Mouse (Mus musculus) MEL (cell line): Measurements from ENCODE around the gene Map7.

Experiments
- CTCF ChIP-seq, 3 experiments: IDR thresholded peaks in 2 of 3; conservative IDR thresholded peaks in 1 of 3; 2 replicates each; pipeline ENCODE4 v1.5.1; 2011 to 2012; ENCODE audit warnings: low read length in 3 of 3, low read depth in 2 of 3, mild to moderate bottlenecking in 2 of 3, improper control_type of control experiment in 1 of 3, inconsistent platforms in 1 of 3, mixed read lengths in 1 of 3, moderate library complexity in 1 of 3; ENCODE audit not compliant: control insufficient read depth in 1 of 3, insufficient read depth in 1 of 3, poor library complexity in 1 of 3, severe bottlenecking in 1 of 3
- EP300 ChIP-seq, 2 experiments: IDR thresholded peaks; 2 replicates each; pipeline ENCODE4 v1.6.1; 2011; ENCODE audit warnings: improper control_type of control experiment in 2 of 2, low read length in 2 of 2, low read depth in 1 of 2, mild to moderate bottlenecking in 1 of 2
- MAFK ChIP-seq: IDR thresholded peaks from 2 replicates; pipeline ENCODE4 v1.6.1; 2011; ENCODE audit warnings: low read depth, mild to moderate bottlenecking, low read length, improper control_type of control experiment, borderline replicate concordance
- POLR2A ChIP-seq, 2 experiments: IDR thresholded peaks; 2 replicates each; pipeline ENCODE4 v1.6.1; 2011 to 2012; ENCODE audit warnings: low read length in 2 of 2, mild to moderate bottlenecking in 2 of 2, control low read depth in 1 of 2, improper control_type of control experiment in 1 of 2, low read depth in 1 of 2, moderate library complexity in 1 of 2; ENCODE audit not compliant: control insufficient read depth in 1 of 2, insufficient read depth in 1 of 2, poor library complexity in 1 of 2
- ZKSCAN1 ChIP-seq: IDR thresholded peaks from 2 replicates; pipeline ENCODE4 v1.6.1; 2012; ENCODE audit warnings: low read depth, mild to moderate bottlenecking, inconsistent platforms, low read length, improper control_type of control experiment, moderate library complexity

DNA sequence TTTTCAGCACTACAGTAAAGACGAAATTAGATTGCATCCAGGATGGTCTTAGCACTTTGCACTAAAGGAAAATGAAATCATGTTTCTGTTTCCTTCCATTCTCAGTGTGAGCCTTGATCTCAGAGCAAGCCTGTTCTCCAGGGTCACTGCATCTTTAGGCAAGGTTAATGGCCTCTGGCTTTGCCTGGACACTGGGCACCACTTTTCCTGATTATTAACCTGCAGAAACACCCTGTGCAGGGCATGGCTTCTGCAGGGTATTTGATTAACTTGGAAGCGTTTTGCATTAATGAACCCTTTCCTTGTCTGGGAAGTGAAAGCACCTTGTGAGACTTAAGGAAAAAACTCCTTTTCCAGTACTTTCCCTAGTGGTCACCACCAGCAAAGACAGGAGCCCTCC, 111.2 kb downstream of the Map7 start:
- TF ChIP-seq EP300 (IDR thresholded peaks at IDR 0.05; ENCODE audit: low read depth in 1 of 2, low read length in 2 of 2) (no peak), MAFK (no peak), CTCF (IDR thresholded peaks at IDR 0.05 in 2 of 3, conservative IDR thresholded peaks at IDR 0.05 in 1 of 3; ENCODE audit: control insufficient read depth in 1 of 3, insufficient read depth in 1 of 3, low read depth in 2 of 3, low read length in 3 of 3, poor library complexity in 1 of 3, severe bottlenecking in 1 of 3) (no peak), ZKSCAN1 (no peak), POLR2A (IDR thresholded peaks at IDR 0.05; ENCODE audit: control insufficient read depth in 1 of 2, insufficient read depth in 1 of 2, low read depth in 1 of 2, low read length in 2 of 2, poor library complexity in 1 of 2) (no peak)
